Mouse (Mus musculus) intestine, postnatal 0 days (tissue): ENCODE data around the gene Aida. TPM values are rescaled to one million over a fixed set of nuclear protein-coding genes. Genes with fewer than 3 reads are reported as not detected.
A peak's percentile ranks its signal among the peaks of the same experiment; 100 is the strongest.
"Not testable (repeated sequence)": the region's sequence is repeated elsewhere in the genome, so short reads cannot be mapped to it uniquely, and the experiment has no call there.

ENCODE experiments used
- ATAC-seq: fragments of 200-750 bp; cut with Nextera tagmentation; 2 replicates; pipeline ENCODE4 v1.8.0; 2017; ENCODE audit warnings: mild to moderate bottlenecking, moderate TSS enrichment, moderate library complexity
- H3K27ac ChIP-seq: fragments of 300-500 bp; sonication (generic); 2 replicates; pipeline ENCODE4 v1.5.1; 2014; ENCODE audit warnings: mild to moderate bottlenecking, low read depth, low read length, moderate library complexity
- H3K27me3 ChIP-seq: fragments of 300-500 bp; sonication (generic); replicated peaks from 2 replicates; pipeline ENCODE4 v1.6.1; 2014; ENCODE audit warnings: low read length, mixed read lengths; ENCODE audit not compliant: control insufficient read depth, insufficient read depth
- H3K36me3 ChIP-seq: fragments of 300-500 bp; sonication (generic); 2 replicates; pipeline ENCODE4 v1.6.1; 2014; ENCODE audit warnings: mild to moderate bottlenecking, moderate library complexity; ENCODE audit not compliant: control insufficient read depth, insufficient read depth
- H3K4me1 ChIP-seq: fragments of 300-500 bp; sonication (generic); replicated peaks from 2 replicates; pipeline ENCODE4 v1.6.1; 2014; ENCODE audit warnings: antibody characterized with exemption, low read length, mixed read lengths; ENCODE audit not compliant: control insufficient read depth, insufficient read depth
- H3K4me2 ChIP-seq: fragments of 300-500 bp; sonication (generic); replicated peaks from 2 replicates; pipeline ENCODE4 v1.6.1; 2014; ENCODE audit warnings: low read depth, mild to moderate bottlenecking, moderate library complexity
- H3K4me3 ChIP-seq: fragments of 300-500 bp; sonication (generic); 2 replicates; pipeline ENCODE4 v1.5.1; 2014; ENCODE audit warnings: low read depth, low read length
- H3K9ac ChIP-seq: fragments of 300-500 bp; sonication (generic); 2 replicates; pipeline ENCODE4 v1.6.1; 2014; ENCODE audit warnings: mild to moderate bottlenecking, low read depth, low read length
- H3K9me3 ChIP-seq: fragments of 300-500 bp; sonication (generic); 2 replicates; pipeline ENCODE4 v1.6.1; 2016; ENCODE audit warnings: mixed run types; ENCODE audit not compliant: control insufficient read depth
- CTCF ChIP-seq: sonication (generic); IDR thresholded peaks from 2 replicates; pipeline ENCODE4 v1.5.1; 2016; ENCODE audit warnings: low read depth, mild to moderate bottlenecking, control low read depth, antibody characterized with exemption, moderate library complexity
- WGBS: fragments of 180-500 bp; shearing (Covaris S2); extraction: QIAGEN DNeasy Blood & Tissue Kit; methylation state at CpG from one replicate; pipeline ENCODE4 v1.1.7; 2014; 5-methylcytosine and 5-hydroxymethylcytosine counted together
- polyA plus RNA-seq: library from polyadenylated mRNA; unstranded; fragments of >200 nt; fragmentation: Nextera tagmentation; extraction: Ambion mirVana; gene quantifications from 2 replicates; pipeline ENCODE4 v1.2.1, GENCODE M21; 2015

Aida gene
- polyA plus RNA-seq, 1 experiment from 2014 or later = 26.3 TPM

GRCm38 (mm10) chr1:183308476-183308875 is 12.1 kb downstream of the Aida start:
- Histone ChIP-seq H3K4me3 (no peak overlapping the region), H3K4me2 (no peak overlapping the region), H3K27ac (no peak overlapping the region), H3K36me3 (0 out of 2 replicates have a peak, but pooled peaks cover 4% of the 10 kb centered on the region), H3K27me3 (no peaks in the 10 kb centered on the region), H3K9ac (no peak overlapping the region), H3K4me1 (no peaks in the 10 kb centered on the region), H3K9me3 (no peaks in the 10 kb centered on the region)
- TF ChIP-seq CTCF = no peak
- WGBS = 93% methylated on average over 1 of the region's 1 CpGs
- ATAC-seq = no peak

- not testable (repeated sequence) for H3K9ac ChIP-seq, ATAC-seq, H3K9me3 ChIP-seq, H3K4me3 ChIP-seq, H3K4me1 ChIP-seq, H3K27ac ChIP-seq, H3K4me2 ChIP-seq, H3K27me3 ChIP-seq
- 92% methylated on average over 2 of the region's 2 CpGs for WGBS
- H3K36me3 ChIP-seq = peaks cover 13% of the 10 kb centered on the region
Observed at GRCm38 (mm10) chr1:183309601-183310000, 13.2 kb downstream of the Aida start.

DNA sequence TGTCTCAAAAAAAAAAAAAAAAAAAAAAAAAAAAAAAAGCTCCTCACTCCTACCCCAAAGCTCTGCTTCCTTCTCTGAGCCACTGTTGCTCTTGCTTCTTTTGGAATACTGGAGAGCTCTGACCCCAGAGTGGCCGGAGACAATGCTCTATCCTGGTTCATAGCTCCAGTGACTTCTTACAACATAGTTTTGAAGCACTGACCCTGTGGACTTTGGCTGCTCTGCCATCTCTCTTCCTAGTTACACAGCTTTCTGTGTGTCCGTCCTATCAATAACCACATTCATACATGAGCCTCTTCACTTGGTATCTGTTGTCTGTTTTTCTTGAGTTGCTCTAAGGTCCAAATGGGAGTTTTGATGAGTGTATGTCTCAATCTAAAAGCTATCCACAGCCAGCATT is 15.7 kb downstream of the Aida start:
- no peak overlapping the region for H3K4me3 ChIP-seq
- no peak overlapping the region for H3K9ac ChIP-seq
- no peak overlapping the region for H3K4me2 ChIP-seq
- no peak for TF ChIP-seq CTCF
- WGBS = 72% methylated on average over 2 of the region's 2 CpGs
- no peaks in the 10 kb centered on the region for H3K4me1 ChIP-seq
- H3K9me3 ChIP-seq = no peaks in the 10 kb centered on the region
- H3K27me3 ChIP-seq = no peaks in the 10 kb centered on the region
- ATAC-seq = no peak
- peaks cover 32% of the 10 kb centered on the region for H3K36me3 ChIP-seq
- no peak overlapping the region for H3K27ac ChIP-seq

DNA sequence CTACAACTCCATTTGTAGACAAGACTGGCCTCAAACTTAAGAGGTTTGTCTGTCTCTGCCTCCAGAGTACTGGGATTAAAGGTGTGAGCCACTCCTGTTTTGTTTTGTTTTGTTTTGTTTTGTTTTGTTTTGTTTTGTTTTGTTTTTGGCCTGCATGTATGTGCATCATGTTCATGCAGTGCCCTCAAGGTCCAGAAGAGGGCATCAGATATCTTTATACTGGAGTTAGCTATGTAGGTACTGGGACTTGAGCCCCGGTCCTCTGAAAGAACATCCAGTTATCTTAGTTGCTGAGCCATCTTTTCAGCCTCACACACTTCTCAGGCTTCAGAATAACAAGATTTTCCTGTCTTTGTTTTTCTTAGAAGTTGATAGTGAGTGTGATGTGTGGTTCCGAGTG is 19.4 kb downstream of the Aida start:
- Histone ChIP-seq H3K36me3 (peaks cover 52% of the 10 kb centered on the region), H3K9ac (no peak overlapping the region), H3K4me3 (no peak overlapping the region), H3K27ac (no peak overlapping the region), H3K4me2 (no peak overlapping the region), H3K27me3 (no peaks in the 10 kb centered on the region), H3K4me1 (no peaks in the 10 kb centered on the region), H3K9me3 (no peaks in the 10 kb centered on the region)
- peak; percentile 47 for TF ChIP-seq CTCF
- 92% methylated on average over 2 of the region's 2 CpGs for WGBS
- no peak for ATAC-seq

DNA sequence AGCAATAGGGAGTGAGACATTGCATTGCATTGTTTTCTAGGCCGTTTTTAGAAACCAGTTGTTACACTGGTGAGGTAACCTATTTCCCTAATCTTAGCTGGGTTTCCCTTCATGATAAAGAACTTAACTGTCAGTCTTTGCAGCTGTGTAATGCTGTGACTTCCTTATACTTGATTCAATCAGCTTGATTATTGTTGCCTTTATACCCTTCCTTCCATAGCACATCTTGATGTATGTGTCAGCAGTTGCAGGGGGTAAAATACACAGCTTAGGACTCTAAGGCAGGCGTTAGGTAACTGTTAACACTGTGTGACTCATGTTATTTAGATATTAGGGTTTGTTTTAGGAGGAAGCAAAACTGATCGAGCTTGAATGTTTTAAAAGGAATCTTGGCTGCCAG is 24.3 kb downstream of the Aida start:
- Histone ChIP-seq H3K4me3 (no peak overlapping the region), H3K36me3 (peaks cover 59% of the 10 kb centered on the region), H3K9ac (no peak overlapping the region), H3K4me2 (no peak overlapping the region), H3K27ac (no peak overlapping the region), H3K4me1 (no peaks in the 10 kb centered on the region), H3K9me3 (no peaks in the 10 kb centered on the region), H3K27me3 (no peaks in the 10 kb centered on the region)
- ATAC-seq = no peak
- WGBS = 51% methylated on average over 3 of the region's 3 CpGs
- no peak for TF ChIP-seq CTCF

GRCm38 (mm10) chr1:183322496-183322895 is 26.1 kb downstream of the Aida start:
- H3K27me3 ChIP-seq, ATAC-seq, H3K4me1 ChIP-seq, H3K9me3 ChIP-seq, H3K27ac ChIP-seq, H3K4me2 ChIP-seq, H3K9ac ChIP-seq, H3K4me3 ChIP-seq: not testable (repeated sequence)
- WGBS = 81% methylated on average over 5 of the region's 5 CpGs
- H3K36me3 ChIP-seq = peaks cover 65% of the 10 kb centered on the region

GRCm38 (mm10) chr1:183323923-183324322 is 27.5 kb downstream of the Aida start:
- no peak overlapping the region for H3K27ac ChIP-seq
- no peak overlapping the region for H3K9ac ChIP-seq
- 93% methylated on average over 2 of the region's 2 CpGs for WGBS
- peaks cover 70% of the 10 kb centered on the region for H3K36me3 ChIP-seq
- H3K4me3 ChIP-seq = no peak overlapping the region
- H3K27me3 ChIP-seq = no peaks in the 10 kb centered on the region
- H3K4me2 ChIP-seq = no peak overlapping the region
- no peaks in the 10 kb centered on the region for H3K4me1 ChIP-seq
- no peaks in the 10 kb centered on the region for H3K9me3 ChIP-seq
- no peak for ATAC-seq
- no peak for TF ChIP-seq CTCF
